Mouse (Mus musculus) lung, embryonic 16.5 days (tissue): ENCODE data around the gene Sema4b. TPM values are rescaled to one million over a fixed set of nuclear protein-coding genes. Genes with fewer than 3 reads are reported as not detected.

Source experiments
- ATAC-seq: fragments of 200-750 bp; cut with Nextera tagmentation; 2 replicates; pipeline ENCODE4 v1.8.0; 2017; ENCODE audit warnings: low read depth, mild to moderate bottlenecking, moderate library complexity
- H3K27ac ChIP-seq: fragments of 300-500 bp; sonication (generic); 2 replicates; pipeline ENCODE4 v1.5.1; 2014; ENCODE audit warnings: mild to moderate bottlenecking, control low read depth, low read length
- H3K27me3 ChIP-seq: fragments of 300-500 bp; sonication (generic); 2 replicates; pipeline ENCODE4 v1.6.1; 2014; ENCODE audit warnings: low read depth, low read length, mixed read lengths; ENCODE audit not compliant: control insufficient read depth, insufficient read depth
- H3K36me3 ChIP-seq: fragments of 300-500 bp; sonication (generic); 2 replicates; pipeline ENCODE4 v1.6.1; 2014; ENCODE audit warnings: low read length; ENCODE audit not compliant: control insufficient read depth, insufficient read depth
- H3K4me1 ChIP-seq: fragments of 300-500 bp; sonication (generic); replicated peaks from 2 replicates; pipeline ENCODE4 v1.6.1; 2014; ENCODE audit warnings: low read length, mixed read lengths; ENCODE audit not compliant: control insufficient read depth, insufficient read depth
- H3K4me2 ChIP-seq: fragments of 300-500 bp; sonication (generic); 2 replicates; pipeline ENCODE4 v1.6.1; 2014; ENCODE audit warnings: low read depth, low read length, control low read depth
- H3K4me3 ChIP-seq: fragments of 300-500 bp; sonication (generic); 2 replicates; pipeline ENCODE4 v1.5.1; 2014; ENCODE audit warnings: mild to moderate bottlenecking, low read length, control low read depth
- H3K9ac ChIP-seq: fragments of 300-500 bp; sonication (generic); 2 replicates; pipeline ENCODE4 v1.6.1; 2014; ENCODE audit warnings: low read length, control low read depth
- H3K9me3 ChIP-seq: fragments of 300-500 bp; sonication (generic); 2 replicates; pipeline ENCODE4 v1.6.1; 2016; ENCODE audit warnings: low read length; ENCODE audit not compliant: control insufficient read depth
- WGBS: fragments of 180-500 bp; shearing (Covaris S2); extraction: QIAGEN DNeasy Blood & Tissue Kit; methylation state at CpG from one replicate; pipeline ENCODE4 v1.1.7; 2014; 5-methylcytosine and 5-hydroxymethylcytosine counted together
- polyA plus RNA-seq: library from polyadenylated mRNA; unstranded; fragments of >200 nt; fragmentation: Nextera tagmentation; extraction: Ambion mirVana; gene quantifications from 2 replicates; pipeline ENCODE4 v1.2.1, GENCODE M21; 2015

Sema4b gene
- polyA plus RNA-seq, 1 experiment from 2014 or later, result 15.8 TPM

DNA sequence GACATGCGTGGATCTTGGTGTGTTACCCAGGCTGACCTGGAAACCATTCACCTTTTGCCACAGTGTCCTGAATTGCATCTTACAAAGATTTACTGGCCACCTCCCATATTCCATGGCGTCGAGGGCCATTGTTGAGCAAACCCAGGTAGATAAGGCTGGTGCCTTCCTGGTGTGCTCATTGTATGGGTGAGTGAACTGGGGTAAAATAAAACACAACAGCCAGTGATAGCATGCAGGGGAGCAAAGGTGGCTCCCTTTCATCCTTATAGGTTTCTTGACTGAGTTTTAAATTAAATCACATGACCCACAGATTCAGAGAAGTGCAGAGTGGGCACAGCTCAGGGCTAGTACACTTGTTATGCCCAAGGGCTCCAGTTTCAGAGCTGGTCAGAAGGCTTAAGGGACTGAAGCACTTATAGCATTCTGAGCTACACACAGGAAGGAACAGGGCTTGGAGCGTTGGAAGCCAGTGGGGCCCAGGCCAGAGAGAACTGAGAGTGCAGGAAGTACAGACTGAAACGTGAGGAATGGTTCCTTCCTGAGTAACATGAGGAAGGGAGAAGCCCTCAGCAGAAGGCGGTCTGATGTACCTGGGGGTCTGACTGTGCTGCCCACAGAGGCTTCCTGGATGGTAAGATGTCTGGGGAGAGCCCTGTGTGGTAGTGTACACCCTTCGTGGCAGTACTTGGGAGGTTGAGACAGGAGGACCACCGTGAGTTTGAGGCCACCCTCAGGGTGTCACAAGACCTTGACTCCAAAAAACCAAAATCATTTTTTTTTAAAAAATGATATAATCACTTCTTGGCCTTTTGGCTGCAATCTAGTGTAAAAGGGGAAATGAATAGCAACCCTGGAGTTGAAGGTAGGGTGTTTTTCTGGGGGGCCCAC lies 14.3 kb upstream of the Sema4b start:
- H3K27ac ChIP-seq, result no peak overlapping the region
- peaks cover 15% of the 10 kb centered on the region for H3K4me1 ChIP-seq
- H3K4me2 ChIP-seq, result no peak overlapping the region
- no peaks in the 10 kb centered on the region for H3K9me3 ChIP-seq
- 0 out of 2 replicates have a peak overlapping the region, but pooled peaks have one; percentile 12 for H3K9ac ChIP-seq
- H3K4me3 ChIP-seq, result no peak overlapping the region
- H3K27me3 ChIP-seq, result no peaks in the 10 kb centered on the region
- 59% methylated on average over 8 of the region's 8 CpGs for WGBS
- ATAC-seq, result peak; percentile 43; the same call in 1 of the 2 replicates
- H3K36me3 ChIP-seq, result no peaks in the 10 kb centered on the region

DNA sequence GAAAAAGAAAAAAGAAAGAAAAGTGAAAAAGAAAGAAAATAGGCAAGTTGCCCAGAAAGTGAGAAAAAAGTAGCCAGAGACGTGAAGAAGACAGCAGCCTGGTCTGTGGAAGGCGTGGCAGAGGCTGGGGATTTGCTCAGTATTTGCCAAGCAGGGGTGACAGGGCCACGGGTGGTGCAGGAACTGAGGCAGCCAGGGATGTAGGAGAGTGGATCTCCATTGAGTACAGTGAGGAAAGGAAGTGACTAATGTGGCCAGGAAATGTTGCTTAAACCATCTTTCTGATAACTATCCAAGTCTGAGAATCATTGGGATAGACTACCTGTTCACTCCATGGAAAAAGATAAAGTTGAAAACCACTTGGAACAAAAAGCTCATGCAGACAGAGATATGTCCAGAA lies 10.5 kb upstream of the Sema4b start:
- Histone ChIP-seq H3K27ac (no peak overlapping the region), H3K4me2 (no peak overlapping the region), H3K27me3 (no peaks in the 10 kb centered on the region), H3K4me3 (no peak overlapping the region), H3K9me3 (no peaks in the 10 kb centered on the region), H3K4me1 (peaks cover 14% of the 10 kb centered on the region), H3K36me3 (no peaks in the 10 kb centered on the region), H3K9ac (no peak overlapping the region)
- ATAC-seq, result no peak
- WGBS, result 26% methylated on average over 3 of the region's 3 CpGs

DNA sequence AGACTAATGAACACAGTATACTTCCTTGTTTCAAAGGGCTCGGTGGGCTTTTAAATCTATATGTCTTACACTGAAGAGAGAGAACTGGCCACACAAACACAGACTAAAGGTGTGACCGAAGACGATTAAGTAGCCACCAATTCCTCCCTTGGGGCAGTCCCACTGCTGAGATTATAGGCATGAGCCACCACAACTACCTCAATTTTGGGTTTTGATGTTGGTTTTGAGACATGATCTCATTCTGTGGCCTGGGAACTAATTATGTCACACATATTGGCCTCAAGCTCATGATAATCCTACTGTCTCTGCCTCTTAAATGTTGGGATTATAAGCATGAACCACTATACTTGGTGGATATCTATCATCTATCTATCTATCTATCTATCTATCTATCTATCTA lies 9.2 kb upstream of the Sema4b start:
- H3K9ac ChIP-seq, result no peak overlapping the region
- peaks cover 1% of the 10 kb centered on the region; the same call in 1 of the 2 replicates for H3K4me1 ChIP-seq
- no peak for ATAC-seq
- H3K4me3 ChIP-seq, result no peak overlapping the region
- no peaks in the 10 kb centered on the region for H3K36me3 ChIP-seq
- no peak overlapping the region for H3K4me2 ChIP-seq
- no peak overlapping the region for H3K27ac ChIP-seq
- H3K9me3 ChIP-seq, result no peaks in the 10 kb centered on the region
- no peaks in the 10 kb centered on the region for H3K27me3 ChIP-seq
- 89% methylated on average over 3 of the region's 3 CpGs for WGBS

DNA sequence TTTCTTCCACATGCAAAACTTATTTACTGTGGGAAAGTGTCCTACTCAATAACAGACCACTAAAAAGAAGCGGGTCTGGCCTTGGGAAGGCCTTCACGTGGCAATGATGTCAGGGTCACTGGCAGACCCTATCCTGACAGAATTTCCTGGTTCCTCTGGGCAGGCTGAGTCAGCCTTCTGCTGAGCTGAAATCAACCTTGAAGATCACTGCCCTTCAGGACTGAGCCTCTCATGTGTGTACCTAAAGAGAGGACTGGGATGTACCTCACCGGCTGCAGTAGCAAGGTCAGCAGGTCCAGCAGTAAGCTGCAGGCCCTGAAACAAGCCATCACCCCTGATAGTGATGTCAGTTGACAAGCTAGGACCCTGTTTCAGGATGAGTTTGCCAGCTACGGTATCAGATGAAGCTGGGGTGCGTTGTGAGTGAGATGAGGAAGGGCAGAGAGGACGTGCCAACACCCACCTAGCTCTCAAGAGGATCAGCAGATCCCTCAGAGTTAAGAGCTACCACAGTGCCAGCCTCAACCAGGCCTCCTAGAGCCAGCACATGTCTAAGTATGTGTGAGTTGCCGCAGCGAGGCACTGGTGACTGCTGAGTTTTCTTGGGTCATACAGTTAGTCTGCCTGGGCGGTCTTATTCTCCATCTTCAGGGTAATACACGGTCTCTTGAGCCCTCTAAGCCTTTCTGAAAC lies 8.5 kb upstream of the Sema4b start:
- ATAC-seq, result no peak
- Histone ChIP-seq H3K9me3 (no peaks in the 10 kb centered on the region), H3K4me2 (no peak overlapping the region), H3K4me3 (no peak overlapping the region), H3K27me3 (no peaks in the 10 kb centered on the region), H3K36me3 (no peaks in the 10 kb centered on the region), H3K4me1 (no peaks in the 10 kb centered on the region), H3K9ac (no peak overlapping the region), H3K27ac (no peak overlapping the region)
- 87% methylated on average over 10 of the region's 10 CpGs for WGBS

DNA sequence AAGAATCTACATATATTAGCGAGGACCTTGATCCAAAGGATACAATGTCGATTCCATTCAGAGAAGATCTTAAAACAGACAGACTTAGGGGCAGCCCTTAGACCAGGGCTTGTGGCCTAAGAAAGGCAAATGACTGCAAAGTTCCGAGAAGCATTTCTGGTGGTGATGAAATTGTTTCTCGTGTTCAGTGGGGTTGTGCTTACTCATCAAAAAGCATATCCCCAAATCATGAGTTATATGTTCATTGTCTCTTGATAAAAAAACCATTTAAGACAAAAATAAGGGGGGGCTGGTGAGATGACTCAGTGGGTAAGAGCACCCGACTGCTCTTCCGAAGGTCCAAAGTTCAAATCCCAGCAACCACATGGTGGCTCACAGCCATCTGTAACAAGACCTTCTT lies 7.3 kb upstream of the Sema4b start:
- H3K27me3 ChIP-seq, result no peaks in the 10 kb centered on the region
- H3K4me3 ChIP-seq, result no peak overlapping the region
- no peaks in the 10 kb centered on the region for H3K36me3 ChIP-seq
- no peak overlapping the region for H3K4me2 ChIP-seq
- H3K9me3 ChIP-seq, result no peaks in the 10 kb centered on the region
- ATAC-seq, result no peak
- H3K4me1 ChIP-seq, result no peaks in the 10 kb centered on the region
- WGBS, result 87% methylated on average over 6 of the region's 6 CpGs
- no peak overlapping the region for H3K27ac ChIP-seq
- H3K9ac ChIP-seq, result no peak overlapping the region

DNA sequence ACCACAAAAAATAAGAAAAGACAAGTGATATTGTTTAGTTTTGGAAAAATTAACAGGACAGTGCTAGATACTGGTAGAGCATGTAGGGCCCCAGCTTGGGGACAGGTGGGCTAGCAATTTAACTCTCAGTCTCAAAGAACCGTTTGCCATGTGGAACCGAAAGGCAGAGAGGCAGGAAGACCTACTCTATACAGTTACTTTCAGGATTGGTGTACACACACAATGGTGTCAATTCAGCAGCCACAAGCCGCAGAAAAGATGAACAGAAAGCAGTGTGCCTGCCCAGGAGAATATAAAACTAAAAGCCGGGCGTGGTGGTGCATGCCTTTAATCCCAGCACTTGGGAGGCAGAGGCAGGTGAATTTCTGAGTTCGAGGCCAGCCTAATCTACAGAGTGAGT lies 6.9 kb upstream of the Sema4b start:
- 80% methylated on average over 6 of the region's 6 CpGs for WGBS
- Histone ChIP-seq H3K4me1 (no peaks in the 10 kb centered on the region), H3K27ac (no peak overlapping the region), H3K27me3 (no peaks in the 10 kb centered on the region), H3K9ac (no peak overlapping the region), H3K4me2 (no peak overlapping the region), H3K4me3 (no peak overlapping the region), H3K9me3 (no peaks in the 10 kb centered on the region), H3K36me3 (no peaks in the 10 kb centered on the region)
- no peak for ATAC-seq

DNA sequence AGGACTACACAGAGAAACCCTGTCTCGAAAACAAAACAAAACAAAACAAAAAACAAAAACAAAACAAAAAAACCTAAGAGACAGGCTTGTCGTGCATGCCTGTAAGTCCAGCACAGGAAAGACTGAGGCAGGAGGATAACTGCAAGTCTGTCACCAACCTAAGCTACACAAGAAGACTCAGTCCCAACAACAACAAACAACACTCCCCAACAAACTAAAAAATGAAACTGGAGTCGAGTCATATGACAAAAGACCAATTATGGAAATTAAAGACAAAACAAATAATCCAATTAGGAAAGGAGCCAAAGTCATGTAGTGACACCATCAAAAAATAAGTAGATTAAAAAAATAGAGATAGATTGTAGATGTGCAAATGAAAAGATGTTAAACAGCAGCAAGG lies 6.4 kb upstream of the Sema4b start:
- Histone ChIP-seq H3K9me3 (no peaks in the 10 kb centered on the region), H3K36me3 (no peaks in the 10 kb centered on the region), H3K4me2 (no peak overlapping the region), H3K9ac (no peak overlapping the region), H3K27me3 (no peaks in the 10 kb centered on the region), H3K4me3 (no peak overlapping the region), H3K27ac (no peak overlapping the region), H3K4me1 (no peaks in the 10 kb centered on the region)
- ATAC-seq, result no peak
- WGBS, result 73% methylated on average over 3 of the region's 3 CpGs

DNA sequence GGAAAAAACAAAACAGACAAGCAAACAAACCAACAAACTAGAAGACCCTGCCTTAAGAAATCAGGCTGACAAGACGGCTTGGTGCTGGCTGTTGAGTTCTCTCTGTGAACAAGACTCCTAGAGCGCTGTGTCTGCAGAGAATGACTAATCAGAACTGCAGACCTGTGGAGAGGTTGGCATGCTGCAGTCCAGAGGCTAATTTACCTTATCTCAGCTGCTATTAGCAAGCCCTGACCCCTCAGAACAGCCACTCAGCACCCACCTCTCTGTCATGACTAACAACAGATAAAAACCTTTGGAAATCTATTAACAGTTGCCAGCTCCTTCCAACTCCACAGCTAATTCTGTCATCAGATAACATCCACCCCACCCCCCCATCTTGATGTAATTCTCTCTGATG lies 5.6 kb upstream of the Sema4b start:
- ATAC-seq, result no peak
- no peak overlapping the region for H3K4me2 ChIP-seq
- no peak overlapping the region for H3K27ac ChIP-seq
- no peaks in the 10 kb centered on the region for H3K27me3 ChIP-seq
- H3K4me1 ChIP-seq, result peaks cover 2% of the 10 kb centered on the region
- 25% methylated on average over 2 of the region's 2 CpGs for WGBS
- H3K9ac ChIP-seq, result no peak overlapping the region
- no peak overlapping the region for H3K4me3 ChIP-seq
- no peaks in the 10 kb centered on the region for H3K9me3 ChIP-seq
- no peaks in the 10 kb centered on the region for H3K36me3 ChIP-seq

DNA sequence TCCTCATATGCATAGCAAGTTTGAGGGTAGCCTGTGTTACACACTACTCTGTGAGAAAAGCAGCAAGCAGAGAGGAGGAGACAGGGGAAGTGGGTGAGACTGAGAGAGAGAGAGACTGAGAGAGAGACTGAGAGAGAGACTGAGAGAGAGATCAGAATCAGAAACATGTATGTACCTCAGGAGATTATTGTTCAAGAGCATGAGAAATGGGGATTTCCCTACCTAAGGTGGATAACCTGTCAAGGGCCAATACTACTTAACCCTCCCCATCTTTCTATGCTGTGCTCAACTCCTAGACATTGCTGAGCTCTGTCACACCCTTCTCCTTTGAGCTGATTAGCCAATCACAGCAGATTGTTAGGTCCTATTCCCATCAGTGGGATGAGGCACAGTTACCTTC lies 4.5 kb upstream of the Sema4b start:
- Histone ChIP-seq H3K27ac (no peak overlapping the region), H3K9ac (no peak overlapping the region), H3K4me3 (no peak overlapping the region), H3K9me3 (no peaks in the 10 kb centered on the region), H3K4me1 (peaks cover 9% of the 10 kb centered on the region), H3K4me2 (no peak overlapping the region), H3K36me3 (no peaks in the 10 kb centered on the region), H3K27me3 (no peaks in the 10 kb centered on the region)
- ATAC-seq, result no peak
